Mouse (Mus musculus) granulocyte monocyte progenitor cell, adult 5-6 weeks (primary cell): ENCODE data around the gene Btnl2. TPM values are rescaled to one million over a fixed set of nuclear protein-coding genes. Genes with fewer than 3 reads are reported as not detected.

Source experiments
- ATAC-seq: replicated peaks from 2 replicates; pipeline ENCODE4 v1.8.0; 2016; ENCODE audit warnings: mild to moderate bottlenecking, moderate TSS enrichment, inconsistent platforms; ENCODE audit not compliant: poor library complexity, severe bottlenecking
- total RNA-seq, 2 experiments: library from RNA; stranded (forward) in 1 of 2; stranded (reverse) in 1 of 2; fragments of 200-712, 200-1000 nt in 1 of 2; fragments of >200 nt in 1 of 2; fragmentation: Nextera tagmentation in 1 of 2; gene quantifications; 2 replicates each; pipeline ENCODE4 v1.2.3; 2014 to 2017

Gene Btnl2
- total RNA-seq, 2 experiments from 2014 or later = not detected

GRCm38 (mm10) chr17:34398058-34398710 lies 43.6 kb downstream of the Btnl2 start:
- ATAC-seq = peak; percentile 75

GRCm38 (mm10) chr17:34398711-34399393 lies 44.2 kb downstream of the Btnl2 start, which contains the start of gene BC051142:
TSS of gene BC051142 (plus strand) at chr17:34398820.
- ATAC-seq = peak; percentile 96

GRCm38 (mm10) chr17:34399394-34399715 lies 44.7 kb downstream of the Btnl2 start:
- ATAC-seq = no peak

- ATAC-seq = peak; percentile 87
Observed at GRCm38 (mm10) chr17:34411117-34411516, 56.5 kb downstream of the Btnl2 start.

Other genes starting within 250 kb of the Btnl2 start
- gene H2-DMa, start 235.3 kb upstream of the Btnl2 start, total RNA-seq (2014; fragmentation: Nextera tagmentation) = 97.2 and 116 TPM in 2 replicates
- gene H2-DMa, start 235.3 kb upstream of the Btnl2 start, total RNA-seq (2017) = 40.2 and 41.8 TPM in 2 replicates
- 165 and 218 TPM in 2 replicates for gene Brd2, start 232.2 kb upstream of the Btnl2 start, total RNA-seq (2014; fragmentation: Nextera tagmentation)
- gene Brd2, start 232.2 kb upstream of the Btnl2 start, total RNA-seq (2017) = 273 and 284 TPM in 2 replicates
- 3.2 and 3.6 TPM in 2 replicates for gene H2-DMb2, start 211.5 kb upstream of the Btnl2 start, total RNA-seq (2014; fragmentation: Nextera tagmentation)
- 3.8 and 7.1 TPM in 2 replicates for gene H2-DMb2, start 211.5 kb upstream of the Btnl2 start, total RNA-seq (2017)
- 55.3 and 56.9 TPM in 2 replicates for gene H2-DMb1, start 201.8 kb upstream of the Btnl2 start, total RNA-seq (2014; fragmentation: Nextera tagmentation)
- 47.9 and 48.5 TPM in 2 replicates for gene H2-DMb1, start 201.8 kb upstream of the Btnl2 start, total RNA-seq (2017)
- gene Tap1, start 167.3 kb upstream of the Btnl2 start, total RNA-seq (2014; fragmentation: Nextera tagmentation) = 45.4 and 60.7 TPM in 2 replicates
- 81.6 and 89.7 TPM in 2 replicates for gene Tap1, start 167.3 kb upstream of the Btnl2 start, total RNA-seq (2017)
- 144 and 147 TPM in 2 replicates for gene Psmb9, start 167.1 kb upstream of the Btnl2 start, total RNA-seq (2014; fragmentation: Nextera tagmentation)
- 103 and 141 TPM in 2 replicates for gene Psmb9, start 167.1 kb upstream of the Btnl2 start, total RNA-seq (2017)
- gene Psmb8, start 157.1 kb upstream of the Btnl2 start, total RNA-seq (2014; fragmentation: Nextera tagmentation) = 391 and 417 TPM in 2 replicates
- gene Psmb8, start 157.1 kb upstream of the Btnl2 start, total RNA-seq (2017) = 462 and 464 TPM in 2 replicates
- 23.2 and 40.2 TPM in 2 replicates for gene Tap2, start 151.3 kb upstream of the Btnl2 start, total RNA-seq (2014; fragmentation: Nextera tagmentation)
- 62.7 and 69.6 TPM in 2 replicates for gene Tap2, start 151.3 kb upstream of the Btnl2 start, total RNA-seq (2017)
- gene H2-Ob, start 115.9 kb upstream of the Btnl2 start, total RNA-seq (2014; fragmentation: Nextera tagmentation) = 8.3 and 13.9 TPM in 2 replicates
- gene H2-Ob, start 115.9 kb upstream of the Btnl2 start, total RNA-seq (2017) = 2.1 and 2.3 TPM in 2 replicates
- gene H2-Ab1, start 97.1 kb upstream of the Btnl2 start, total RNA-seq (2014; fragmentation: Nextera tagmentation) = 15.3 and 35.8 TPM in 2 replicates
- 32.7 and 40.7 TPM in 2 replicates for gene H2-Ab1, start 97.1 kb upstream of the Btnl2 start, total RNA-seq (2017)
- 2.4 and 6.9 TPM in 2 replicates for gene H2-Aa, start 67.0 kb upstream of the Btnl2 start, total RNA-seq (2014; fragmentation: Nextera tagmentation)
- 2.4 and 4.8 TPM in 2 replicates for gene H2-Aa, start 67.0 kb upstream of the Btnl2 start, total RNA-seq (2017)
- not detected in 2 replicates for gene H2-Eb1, start 49.0 kb upstream of the Btnl2 start, total RNA-seq (2014; fragmentation: Nextera tagmentation)
- 2.6 TPM in 2 replicates for gene H2-Eb1, start 49.0 kb upstream of the Btnl2 start, total RNA-seq (2017)
- not detected in 2 replicates for gene H2-Eb2, start 29.2 kb upstream of the Btnl2 start, total RNA-seq (2014; fragmentation: Nextera tagmentation)
- not detected in 2 replicates for gene H2-Eb2, start 29.2 kb upstream of the Btnl2 start, total RNA-seq (2017)
- not detected in 2 replicates for gene Btnl1, start 22.3 kb downstream of the Btnl2 start, total RNA-seq (2014; fragmentation: Nextera tagmentation)
- not detected in 2 replicates for gene Btnl1, start 22.3 kb downstream of the Btnl2 start, total RNA-seq (2017)
- gene BC051142, start 44.0 kb downstream of the Btnl2 start, total RNA-seq (2014; fragmentation: Nextera tagmentation) = not detected in 2 replicates
- 0.21 TPM in 1 of 2 replicates, not detected in the other for gene BC051142, start 44.0 kb downstream of the Btnl2 start, total RNA-seq (2017)
- not detected in 2 replicates for gene Btnl4, start 122.5 kb downstream of the Btnl2 start, total RNA-seq (2014; fragmentation: Nextera tagmentation)
- not detected in 2 replicates for gene Btnl4, start 122.5 kb downstream of the Btnl2 start, total RNA-seq (2017)
- gene Btnl6, start 162.5 kb downstream of the Btnl2 start, total RNA-seq (2014; fragmentation: Nextera tagmentation) = not detected in 2 replicates
- not detected in 2 replicates for gene Btnl6, start 162.5 kb downstream of the Btnl2 start, total RNA-seq (2017)
- 0.17 and 0.43 TPM in 2 replicates for gene Notch4, start 209.4 kb downstream of the Btnl2 start, total RNA-seq (2014; fragmentation: Nextera tagmentation)
- 0.31 and 0.52 TPM in 2 replicates for gene Notch4, start 209.4 kb downstream of the Btnl2 start, total RNA-seq (2017)
- 64.1 and 75.3 TPM in 2 replicates for gene Gpsm3, start 235.0 kb downstream of the Btnl2 start, total RNA-seq (2014; fragmentation: Nextera tagmentation)
- 11.5 and 23.4 TPM in 2 replicates for gene Gpsm3, start 235.0 kb downstream of the Btnl2 start, total RNA-seq (2017)
- gene Pbx2, start 236.4 kb downstream of the Btnl2 start, total RNA-seq (2014; fragmentation: Nextera tagmentation) = 21.1 and 29.7 TPM in 2 replicates
- gene Pbx2, start 236.4 kb downstream of the Btnl2 start, total RNA-seq (2017) = 25.1 and 34.4 TPM in 2 replicates
- 1.3 and 1.9 TPM in 2 replicates for gene Ager, start 243.0 kb downstream of the Btnl2 start, total RNA-seq (2014; fragmentation: Nextera tagmentation)
- 1.3 and 2.0 TPM in 2 replicates for gene Ager, start 243.0 kb downstream of the Btnl2 start, total RNA-seq (2017)
- gene Rnf5, start 248.9 kb downstream of the Btnl2 start, total RNA-seq (2014; fragmentation: Nextera tagmentation) = 52.2 and 64.9 TPM in 2 replicates
- 13.8 and 15.2 TPM in 2 replicates for gene Rnf5, start 248.9 kb downstream of the Btnl2 start, total RNA-seq (2017)
- gene Agpat1, start 249.4 kb downstream of the Btnl2 start, total RNA-seq (2014; fragmentation: Nextera tagmentation) = 36.6 and 50.1 TPM in 2 replicates
- gene Agpat1, start 249.4 kb downstream of the Btnl2 start, total RNA-seq (2017) = 19.1 and 19.3 TPM in 2 replicates